Mouse (Mus musculus): ENCODE measurements around the gene Fbxo34. TPM values are rescaled to one million over a fixed set of nuclear protein-coding genes. Genes with fewer than 3 reads are reported as not detected.

Fbxo34 gene
- polyA plus RNA-seq, 1 experiment: 21.1 TPM

- H3K4me3 ChIP-seq (replicated peaks; ENCODE audit: control insufficient read depth, low read depth, low read length): no peak overlapping the region
- H3K27ac ChIP-seq (ENCODE audit: control insufficient read depth, insufficient read depth, low read depth, low read length, poor library complexity): no peak overlapping the region
- 58% methylated on average over 3 of the region's 3 CpGs for WGBS
- no peaks in the 10 kb centered on the region; the same call in 1 of the 2 replicates for H3K4me1 ChIP-seq (ENCODE audit: control insufficient read depth, insufficient read depth, low read length)
- TF ChIP-seq CTCF (IDR thresholded peaks at IDR 0.05; ENCODE audit: control insufficient read depth, insufficient read depth, low read length) (no peak), POLR2A (IDR thresholded peaks at IDR 0.05; ENCODE audit: borderline replicate concordance, control insufficient read depth, low read depth, low read length) (no peak)
These were observed 92.1 kb downstream of the Fbxo34 start for GRCm38 (mm10) chr14:47542283-47542682.

GRCm38 (mm10) chr14:47544286-47544685 lies 94.1 kb downstream of the Fbxo34 start:
- Histone ChIP-seq H3K4me3 (replicated peaks; ENCODE audit: control insufficient read depth, low read depth, low read length) (no peak overlapping the region), H3K4me1 (ENCODE audit: control insufficient read depth, insufficient read depth, low read length) (no peaks in the 10 kb centered on the region; the same call in 1 of the 2 replicates), H3K27ac (ENCODE audit: control insufficient read depth, insufficient read depth, low read depth, low read length, poor library complexity) (no peak overlapping the region)
- TF ChIP-seq POLR2A (IDR thresholded peaks at IDR 0.05; ENCODE audit: borderline replicate concordance, control insufficient read depth, low read depth, low read length) (no peak), CTCF (IDR thresholded peaks at IDR 0.05; ENCODE audit: control insufficient read depth, insufficient read depth, low read length) (no peak)
- 65% methylated on average over 5 of the region's 5 CpGs for WGBS

- no peaks in the 10 kb centered on the region; the same call in 1 of the 2 replicates for H3K4me1 ChIP-seq (ENCODE audit: control insufficient read depth, insufficient read depth, low read length)
- H3K27ac ChIP-seq (ENCODE audit: control insufficient read depth, insufficient read depth, low read depth, low read length, poor library complexity): no peak overlapping the region
- H3K4me3 ChIP-seq (replicated peaks; ENCODE audit: control insufficient read depth, low read depth, low read length): no peak overlapping the region
- TF ChIP-seq POLR2A (IDR thresholded peaks at IDR 0.05; ENCODE audit: borderline replicate concordance, control insufficient read depth, low read depth, low read length) (no peak), CTCF (IDR thresholded peaks at IDR 0.05; ENCODE audit: control insufficient read depth, insufficient read depth, low read length) (no peak)
- whole genome bisulfite sequencing: 69% methylated on average over 4 of the region's 4 CpGs
These were observed 94.7 kb downstream of the Fbxo34 start for GRCm38 (mm10) chr14:47544877-47545276.

- WGBS: 86% methylated on average over 6 of the region's 6 CpGs
- TF ChIP-seq POLR2A (IDR thresholded peaks at IDR 0.05; ENCODE audit: borderline replicate concordance, control insufficient read depth, low read depth, low read length) (no peak), CTCF (IDR thresholded peaks at IDR 0.05; ENCODE audit: control insufficient read depth, insufficient read depth, low read length) (no peak)
- no peak overlapping the region for H3K4me3 ChIP-seq (replicated peaks; ENCODE audit: control insufficient read depth, low read depth, low read length)
- H3K27ac ChIP-seq (ENCODE audit: control insufficient read depth, insufficient read depth, low read depth, low read length, poor library complexity): no peak overlapping the region
- no peaks in the 10 kb centered on the region; the same call in 1 of the 2 replicates for H3K4me1 ChIP-seq (ENCODE audit: control insufficient read depth, insufficient read depth, low read length)
These were observed 101.4 kb downstream of the Fbxo34 start for GRCm38 (mm10) chr14:47551668-47552067.

GRCm38 (mm10) chr14:47553380-47553779 lies 103.2 kb downstream of the Fbxo34 start:
- TF ChIP-seq POLR2A (IDR thresholded peaks at IDR 0.05; ENCODE audit: borderline replicate concordance, control insufficient read depth, low read depth, low read length): no peak
- TF ChIP-seq CTCF (IDR thresholded peaks at IDR 0.05; ENCODE audit: control insufficient read depth, insufficient read depth, low read length): no peak
- Histone ChIP-seq H3K4me3 (replicated peaks; ENCODE audit: control insufficient read depth, low read depth, low read length) (no peak overlapping the region), H3K27ac (ENCODE audit: control insufficient read depth, insufficient read depth, low read depth, low read length, poor library complexity) (no peak overlapping the region), H3K4me1 (ENCODE audit: control insufficient read depth, insufficient read depth, low read length) (no peaks in the 10 kb centered on the region; the same call in 1 of the 2 replicates)
- 78% methylated on average over 2 of the region's 2 CpGs for whole genome bisulfite sequencing

GRCm38 (mm10) chr14:47554236-47554635 lies 104.0 kb downstream of the Fbxo34 start:
- no peak overlapping the region for H3K27ac ChIP-seq (ENCODE audit: control insufficient read depth, insufficient read depth, low read depth, low read length, poor library complexity)
- no peak overlapping the region for H3K4me3 ChIP-seq (replicated peaks; ENCODE audit: control insufficient read depth, low read depth, low read length)
- H3K4me1 ChIP-seq (ENCODE audit: control insufficient read depth, insufficient read depth, low read length): no peaks in the 10 kb centered on the region; the same call in 1 of the 2 replicates
- 58% methylated on average over 4 of the region's 4 CpGs for WGBS
- no peak for TF ChIP-seq POLR2A (IDR thresholded peaks at IDR 0.05; ENCODE audit: borderline replicate concordance, control insufficient read depth, low read depth, low read length)
- no peak for TF ChIP-seq CTCF (IDR thresholded peaks at IDR 0.05; ENCODE audit: control insufficient read depth, insufficient read depth, low read length)

GRCm38 (mm10) chr14:47555225-47555624 lies 105.0 kb downstream of the Fbxo34 start:
- Histone ChIP-seq H3K4me1 (ENCODE audit: control insufficient read depth, insufficient read depth, low read length) (no peaks in the 10 kb centered on the region; the same call in 1 of the 2 replicates), H3K4me3 (replicated peaks; ENCODE audit: control insufficient read depth, low read depth, low read length) (no peak overlapping the region), H3K27ac (ENCODE audit: control insufficient read depth, insufficient read depth, low read depth, low read length, poor library complexity) (no peak overlapping the region)
- TF ChIP-seq CTCF (IDR thresholded peaks at IDR 0.05; ENCODE audit: control insufficient read depth, insufficient read depth, low read length): no peak
- no peak for TF ChIP-seq POLR2A (IDR thresholded peaks at IDR 0.05; ENCODE audit: borderline replicate concordance, control insufficient read depth, low read depth, low read length)
- 88% methylated on average over 5 of the region's 5 CpGs for WGBS

GRCm38 (mm10) chr14:47560714-47561113 lies 110.5 kb downstream of the Fbxo34 start:
- Histone ChIP-seq H3K4me3 (replicated peaks; ENCODE audit: control insufficient read depth, low read depth, low read length) (no peak overlapping the region), H3K27ac (ENCODE audit: control insufficient read depth, insufficient read depth, low read depth, low read length, poor library complexity) (no peak overlapping the region), H3K4me1 (ENCODE audit: control insufficient read depth, insufficient read depth, low read length) (no peaks in the 10 kb centered on the region; the same call in 1 of the 2 replicates)
- 60% methylated on average over 2 of the region's 2 CpGs for WGBS
- TF ChIP-seq POLR2A (IDR thresholded peaks at IDR 0.05; ENCODE audit: borderline replicate concordance, control insufficient read depth, low read depth, low read length) (no peak), CTCF (IDR thresholded peaks at IDR 0.05; ENCODE audit: control insufficient read depth, insufficient read depth, low read length) (no peak)

- Histone ChIP-seq H3K27ac (ENCODE audit: control insufficient read depth, insufficient read depth, low read depth, low read length, poor library complexity) (no peak overlapping the region), H3K4me1 (ENCODE audit: control insufficient read depth, insufficient read depth, low read length) (no peaks in the 10 kb centered on the region; the same call in 1 of the 2 replicates), H3K4me3 (replicated peaks; ENCODE audit: control insufficient read depth, low read depth, low read length) (no peak overlapping the region)
- no peak for TF ChIP-seq POLR2A (IDR thresholded peaks at IDR 0.05; ENCODE audit: borderline replicate concordance, control insufficient read depth, low read depth, low read length)
- TF ChIP-seq CTCF (IDR thresholded peaks at IDR 0.05; ENCODE audit: control insufficient read depth, insufficient read depth, low read length): no peak
- WGBS: 60% methylated on average over 1 of the region's 1 CpGs
These were observed 112.3 kb downstream of the Fbxo34 start for GRCm38 (mm10) chr14:47562530-47562929.
